Mouse (Mus musculus): ENCODE data around the gene Smu1.

GRCm38 (mm10) chr4:40801908-40802307, 44.2 kb upstream of the Smu1 start:
- TF ChIP-seq POLR2A (IDR thresholded peaks at IDR 0.05; ENCODE audit: control insufficient read depth, low read depth, low read length) (no peak), CTCF (IDR thresholded peaks at IDR 0.05; ENCODE audit: control insufficient read depth, insufficient read depth, insufficient replicate concordance, low read depth, low read length) (no peak)

Measured in testis, adult 2 months (tissue).